Mouse (Mus musculus): Measurements from ENCODE around the gene Ano6. TPM values are rescaled to one million over a fixed set of nuclear protein-coding genes. Genes with fewer than 3 reads are reported as not detected.

The Ano6 gene
- polyA plus RNA-seq, 1 experiment: 63.1 TPM

GRCm38 (mm10) chr15:95977939-95978252, 187.3 kb downstream of the Ano6 start:
- H3K4me3 ChIP-seq (replicated peaks; ENCODE audit: extremely low read depth, low read depth, low read length): no peak overlapping the region
- WGBS: 77% methylated on average over 3 of the region's 3 CpGs
- DNase-seq: no peak
- H3K4me1 ChIP-seq (ENCODE audit: control insufficient read depth, insufficient read depth, low read length): no peaks in the 10 kb centered on the region
- TF ChIP-seq POLR2A (IDR thresholded peaks at IDR 0.05; ENCODE audit: borderline replicate concordance, extremely low read depth, low read depth, low read length) (no peak), CTCF (IDR thresholded peaks at IDR 0.05; ENCODE audit: insufficient read depth, low read length) (no peak)

GRCm38 (mm10) chr15:95980641-95981040, 190.0 kb downstream of the Ano6 start:
- no peak for DNase-seq
- no peak overlapping the region for H3K4me3 ChIP-seq (replicated peaks; ENCODE audit: extremely low read depth, low read depth, low read length)

GRCm38 (mm10) chr15:95987916-95988315, 197.3 kb downstream of the Ano6 start:
- H3K4me3 ChIP-seq (replicated peaks; ENCODE audit: extremely low read depth, low read depth, low read length): no peak overlapping the region
- 88% methylated on average over 3 of the region's 3 CpGs for WGBS
- H3K4me1 ChIP-seq (ENCODE audit: control insufficient read depth, insufficient read depth, low read length): no peaks in the 10 kb centered on the region
- DNase-seq: no peak
- TF ChIP-seq CTCF (IDR thresholded peaks at IDR 0.05; ENCODE audit: insufficient read depth, low read length) (no peak), POLR2A (IDR thresholded peaks at IDR 0.05; ENCODE audit: borderline replicate concordance, extremely low read depth, low read depth, low read length) (no peak)

More at GRCm38 (mm10) chr15:95980641-95981040, 190.0 kb downstream of the Ano6 start:
- H3K4me1 ChIP-seq (ENCODE audit: control insufficient read depth, insufficient read depth, low read length): no peaks in the 10 kb centered on the region
- no peak for TF ChIP-seq POLR2A (IDR thresholded peaks at IDR 0.05; ENCODE audit: borderline replicate concordance, extremely low read depth, low read depth, low read length)
- no peak for TF ChIP-seq CTCF (IDR thresholded peaks at IDR 0.05; ENCODE audit: insufficient read depth, low read length)
- 68% methylated on average over 5 of the region's 5 CpGs for WGBS

GRCm38 (mm10) chr15:95989496-95990124, 199.0 kb downstream of the Ano6 start:
- H3K4me1 ChIP-seq (ENCODE audit: control insufficient read depth, insufficient read depth, low read length): no peaks in the 10 kb centered on the region
- WGBS: 66% methylated on average over 9 of the region's 9 CpGs
- TF ChIP-seq CTCF (IDR thresholded peaks at IDR 0.05; ENCODE audit: insufficient read depth, low read length) (no peak), POLR2A (IDR thresholded peaks at IDR 0.05; ENCODE audit: borderline replicate concordance, extremely low read depth, low read depth, low read length) (no peak)
- no peak overlapping the region for H3K4me3 ChIP-seq (replicated peaks; ENCODE audit: extremely low read depth, low read depth, low read length)
- no peak for DNase-seq

- WGBS: 25% methylated on average over 6 of the region's 6 CpGs
- H3K4me3 ChIP-seq (replicated peaks; ENCODE audit: extremely low read depth, low read depth, low read length): no peak overlapping the region
- H3K4me1 ChIP-seq (ENCODE audit: control insufficient read depth, insufficient read depth, low read length): peaks cover 4% of the 10 kb centered on the region; the same call in 1 of the 2 replicates
- no peak for DNase-seq
- TF ChIP-seq POLR2A (IDR thresholded peaks at IDR 0.05; ENCODE audit: borderline replicate concordance, extremely low read depth, low read depth, low read length) (no peak), CTCF (IDR thresholded peaks at IDR 0.05; ENCODE audit: insufficient read depth, low read length) (no peak)
Observed at GRCm38 (mm10) chr15:96002958-96003601, 212.4 kb downstream of the Ano6 start.

GRCm38 (mm10) chr15:96011640-96012390, 221.2 kb downstream of the Ano6 start:
- TF ChIP-seq POLR2A (IDR thresholded peaks at IDR 0.05; ENCODE audit: borderline replicate concordance, extremely low read depth, low read depth, low read length): no peak
- TF ChIP-seq CTCF (IDR thresholded peaks at IDR 0.05; ENCODE audit: insufficient read depth, low read length): no peak
- no peaks in the 10 kb centered on the region for H3K4me1 ChIP-seq (ENCODE audit: control insufficient read depth, insufficient read depth, low read length)
- H3K4me3 ChIP-seq (replicated peaks; ENCODE audit: extremely low read depth, low read depth, low read length): no peak overlapping the region
- 86% methylated on average over 16 of the region's 16 CpGs for WGBS
- DNase-seq: no peak

- TF ChIP-seq CTCF (IDR thresholded peaks at IDR 0.05; ENCODE audit: insufficient read depth, low read length): no peak
- no peak for TF ChIP-seq POLR2A (IDR thresholded peaks at IDR 0.05; ENCODE audit: borderline replicate concordance, extremely low read depth, low read depth, low read length)
- no peak overlapping the region for H3K4me3 ChIP-seq (replicated peaks; ENCODE audit: extremely low read depth, low read depth, low read length)
- 52% methylated on average over 8 of the region's 8 CpGs for WGBS
- H3K4me1 ChIP-seq (ENCODE audit: control insufficient read depth, insufficient read depth, low read length): no peaks in the 10 kb centered on the region
- no peak for DNase-seq
Observed at GRCm38 (mm10) chr15:96012391-96012775, 221.7 kb downstream of the Ano6 start.

GRCm38 (mm10) chr15:96014501-96014900, 223.9 kb downstream of the Ano6 start:
- DNase-seq: no peak
- Histone ChIP-seq H3K4me1 (ENCODE audit: control insufficient read depth, insufficient read depth, low read length) (no peaks in the 10 kb centered on the region), H3K4me3 (replicated peaks; ENCODE audit: extremely low read depth, low read depth, low read length) (no peak overlapping the region)
- TF ChIP-seq POLR2A (IDR thresholded peaks at IDR 0.05; ENCODE audit: borderline replicate concordance, extremely low read depth, low read depth, low read length): no peak
- 82% methylated on average over 4 of the region's 4 CpGs for WGBS

- TF ChIP-seq POLR2A (IDR thresholded peaks at IDR 0.05; ENCODE audit: borderline replicate concordance, extremely low read depth, low read depth, low read length): no peak
- no peak for TF ChIP-seq CTCF (IDR thresholded peaks at IDR 0.05; ENCODE audit: insufficient read depth, low read length)
- Histone ChIP-seq H3K4me1 (ENCODE audit: control insufficient read depth, insufficient read depth, low read length) (no peaks in the 10 kb centered on the region), H3K4me3 (replicated peaks; ENCODE audit: extremely low read depth, low read depth, low read length) (no peak overlapping the region)
- 73% methylated on average over 3 of the region's 3 CpGs for WGBS
- DNase-seq: no peak
Observed at GRCm38 (mm10) chr15:96020465-96020864, 229.8 kb downstream of the Ano6 start.
